Mouse (Mus musculus) intestine, embryonic 14.5 days (tissue): ENCODE results near the gene Uqcr11. TPM values are rescaled to one million over a fixed set of nuclear protein-coding genes. Genes with fewer than 3 reads are reported as not detected.

Experiments
- ATAC-seq: fragments of 200-750 bp; cut with Nextera tagmentation; replicated peaks from 2 replicates; pipeline ENCODE4 v1.8.0; 2017; ENCODE audit warnings: low read depth, moderate number of reproducible peaks, moderate TSS enrichment, moderate library complexity; ENCODE audit not compliant: low FRiP score, low TSS enrichment
- DNase-seq: peaks from one replicate; pipeline ENCODE4 v3.0.0-alpha.2; 2018; ENCODE audit warnings: low spot score
- H3K27ac ChIP-seq: fragments of 300-500 bp; sonication (generic); 2 replicates; pipeline ENCODE4 v1.5.1; 2014; ENCODE audit warnings: low read depth, mild to moderate bottlenecking, control low read depth
- H3K27me3 ChIP-seq: fragments of 300-500 bp; sonication (generic); replicated peaks from 2 replicates; pipeline ENCODE4 v1.6.1; 2014; ENCODE audit warnings: low read length, control low read depth; ENCODE audit not compliant: control insufficient read depth, insufficient read depth
- H3K36me3 ChIP-seq: fragments of 300-500 bp; sonication (generic); 2 replicates; pipeline ENCODE4 v1.6.1; 2014; ENCODE audit warnings: low read length, control low read depth; ENCODE audit not compliant: control insufficient read depth, insufficient read depth
- H3K4me1 ChIP-seq: fragments of 300-500 bp; sonication (generic); replicated peaks from 2 replicates; pipeline ENCODE4 v1.6.1; 2014; ENCODE audit warnings: low read length, control low read depth, mixed read lengths; ENCODE audit not compliant: control insufficient read depth, insufficient read depth
- H3K4me2 ChIP-seq: fragments of 300-500 bp; sonication (generic); 2 replicates; pipeline ENCODE4 v1.6.1; 2014; ENCODE audit warnings: low read length
- H3K4me3 ChIP-seq: fragments of 300-500 bp; sonication (generic); 2 replicates; pipeline ENCODE4 v1.5.1; 2014; ENCODE audit warnings: low read depth, low read length, control low read depth, mixed read lengths
- H3K9ac ChIP-seq: fragments of 300-500 bp; sonication (generic); 2 replicates; pipeline ENCODE4 v1.6.1; 2014; ENCODE audit warnings: mild to moderate bottlenecking, low read length
- H3K9me3 ChIP-seq: fragments of 300-500 bp; sonication (generic); 2 replicates; pipeline ENCODE4 v1.6.1; 2016; ENCODE audit warnings: low read length, control low read depth; ENCODE audit not compliant: control insufficient read depth
- WGBS: fragments of 180-500 bp; shearing (Covaris S2); extraction: QIAGEN DNeasy Blood & Tissue Kit; methylation state at CpG from one replicate; pipeline ENCODE4 v1.1.7; 2014; 5-methylcytosine and 5-hydroxymethylcytosine counted together
- polyA plus RNA-seq: library from polyadenylated mRNA; unstranded; fragments of >200 nt; fragmentation: Nextera tagmentation; extraction: Ambion mirVana; gene quantifications from 2 replicates; pipeline ENCODE4 v1.2.1, GENCODE M21; 2014

Uqcr11 gene
- polyA plus RNA-seq, 1 experiment from 2014 or later: 1,108 TPM

- DNase-seq: no peak
- H3K27me3 ChIP-seq: no peaks in the 10 kb centered on the region
- ATAC-seq: no peak
- no peak overlapping the region for H3K27ac ChIP-seq
- no peak overlapping the region for H3K4me2 ChIP-seq
- 83% methylated on average over 9 of the region's 9 CpGs for WGBS
- H3K36me3 ChIP-seq: peaks cover 99% of the 10 kb centered on the region
- no peak overlapping the region for H3K9ac ChIP-seq
- peaks cover 6% of the 10 kb centered on the region; the same call in 1 of the 2 replicates for H3K9me3 ChIP-seq
- no peak overlapping the region for H3K4me3 ChIP-seq
- H3K4me1 ChIP-seq: 0 out of 2 replicates have a peak, but pooled peaks cover 9% of the 10 kb centered on the region
Observed at GRCm38 (mm10) chr10:80421651-80422472, 15.2 kb upstream of the Uqcr11 start.

- Histone ChIP-seq H3K9ac (no peak overlapping the region), H3K4me2 (no peak overlapping the region), H3K4me1 (0 out of 2 replicates have a peak, but pooled peaks cover 9% of the 10 kb centered on the region), H3K27ac (no peak overlapping the region), H3K27me3 (no peaks in the 10 kb centered on the region), H3K4me3 (no peak overlapping the region), H3K9me3 (peaks cover 6% of the 10 kb centered on the region; the same call in 1 of the 2 replicates), H3K36me3 (peaks cover 99% of the 10 kb centered on the region)
- 96% methylated on average over 8 of the region's 8 CpGs for WGBS
- no peak for DNase-seq
- ATAC-seq: no peak
Observed at GRCm38 (mm10) chr10:80421208-80421607, 14.6 kb upstream of the Uqcr11 start.

GRCm38 (mm10) chr10:80420729-80421128 lies 14.1 kb upstream of the Uqcr11 start:
- ATAC-seq (no peak), DNase-seq (no peak)
- no peak overlapping the region for H3K9ac ChIP-seq
- H3K27ac ChIP-seq: no peak overlapping the region
- 0 out of 2 replicates have a peak, but pooled peaks cover 9% of the 10 kb centered on the region for H3K4me1 ChIP-seq
- H3K9me3 ChIP-seq: peaks cover 6% of the 10 kb centered on the region; the same call in 1 of the 2 replicates
- peaks cover 99% of the 10 kb centered on the region for H3K36me3 ChIP-seq
- no peak overlapping the region for H3K4me3 ChIP-seq
- no peaks in the 10 kb centered on the region for H3K27me3 ChIP-seq
- WGBS: 93% methylated on average over 10 of the region's 10 CpGs
- no peak overlapping the region for H3K4me2 ChIP-seq

GRCm38 (mm10) chr10:80419419-80419818 lies 12.8 kb upstream of the Uqcr11 start:
- DNase-seq: no peak
- no peak overlapping the region for H3K4me2 ChIP-seq
- no peaks in the 10 kb centered on the region for H3K27me3 ChIP-seq
- H3K36me3 ChIP-seq: peaks cover 99% of the 10 kb centered on the region
- H3K4me3 ChIP-seq: no peak overlapping the region
- 0 out of 2 replicates have a peak, but pooled peaks cover 9% of the 10 kb centered on the region for H3K4me1 ChIP-seq
- ATAC-seq: no peak
- H3K9ac ChIP-seq: no peak overlapping the region
- 93% methylated on average over 8 of the region's 8 CpGs for WGBS
- no peaks in the 10 kb centered on the region for H3K9me3 ChIP-seq
- 0 out of 2 replicates have a peak overlapping the region, but pooled peaks have one; percentile 7 for H3K27ac ChIP-seq

- Histone ChIP-seq H3K4me1 (0 out of 2 replicates have a peak, but pooled peaks cover 6% of the 10 kb centered on the region), H3K4me2 (no peak overlapping the region), H3K27ac (no peak overlapping the region), H3K9ac (no peak overlapping the region), H3K9me3 (no peaks in the 10 kb centered on the region), H3K36me3 (peaks cover 100% of the 10 kb centered on the region), H3K4me3 (no peak overlapping the region), H3K27me3 (no peaks in the 10 kb centered on the region)
- WGBS: 60% methylated on average over 3 of the region's 3 CpGs
- ATAC-seq: no peak
- no peak for DNase-seq
Observed at GRCm38 (mm10) chr10:80418311-80418710, 11.7 kb upstream of the Uqcr11 start.

- no peaks in the 10 kb centered on the region for H3K27me3 ChIP-seq
- no peak overlapping the region for H3K27ac ChIP-seq
Observed at GRCm38 (mm10) chr10:80417841-80418240, 11.2 kb upstream of the Uqcr11 start.

GRCm38 (mm10) chr10:80417371-80417770 lies 10.7 kb upstream of the Uqcr11 start:
- Histone ChIP-seq H3K4me1 (0 out of 2 replicates have a peak, but pooled peaks cover 5% of the 10 kb centered on the region), H3K9me3 (no peaks in the 10 kb centered on the region), H3K36me3 (peaks cover 100% of the 10 kb centered on the region), H3K27me3 (no peaks in the 10 kb centered on the region), H3K4me3 (no peak overlapping the region), H3K9ac (no peak overlapping the region), H3K4me2 (no peak overlapping the region), H3K27ac (no peak overlapping the region)
- DNase-seq: no peak
- 91% methylated on average over 10 of the region's 10 CpGs for WGBS
- no peak for ATAC-seq

More at GRCm38 (mm10) chr10:80417841-80418240, 11.2 kb upstream of the Uqcr11 start:
- ATAC-seq (no peak), DNase-seq (no peak)
- H3K9ac ChIP-seq: no peak overlapping the region
- H3K4me1 ChIP-seq: 0 out of 2 replicates have a peak, but pooled peaks cover 6% of the 10 kb centered on the region
- 89% methylated on average over 1 of the region's 1 CpGs for WGBS
- H3K4me2 ChIP-seq: no peak overlapping the region
- peaks cover 100% of the 10 kb centered on the region for H3K36me3 ChIP-seq
- no peak overlapping the region for H3K4me3 ChIP-seq
- no peaks in the 10 kb centered on the region for H3K9me3 ChIP-seq

- no peaks in the 10 kb centered on the region for H3K27me3 ChIP-seq
- WGBS: 92% methylated on average over 7 of the region's 7 CpGs
Observed at GRCm38 (mm10) chr10:80415566-80415965, 8.9 kb upstream of the Uqcr11 start.

More at GRCm38 (mm10) chr10:80415566-80415965, 8.9 kb upstream of the Uqcr11 start:
- no peak for ATAC-seq
- H3K9ac ChIP-seq: no peak overlapping the region
- DNase-seq: no peak
- H3K9me3 ChIP-seq: no peaks in the 10 kb centered on the region
- H3K4me2 ChIP-seq: no peak overlapping the region
- H3K4me1 ChIP-seq: no peaks in the 10 kb centered on the region
- H3K4me3 ChIP-seq: no peak overlapping the region
- H3K36me3 ChIP-seq: peaks cover 100% of the 10 kb centered on the region
- H3K27ac ChIP-seq: no peak overlapping the region
